ENCODE assay signal across 9 mouse cellular contexts in the genomic region with DNA sequence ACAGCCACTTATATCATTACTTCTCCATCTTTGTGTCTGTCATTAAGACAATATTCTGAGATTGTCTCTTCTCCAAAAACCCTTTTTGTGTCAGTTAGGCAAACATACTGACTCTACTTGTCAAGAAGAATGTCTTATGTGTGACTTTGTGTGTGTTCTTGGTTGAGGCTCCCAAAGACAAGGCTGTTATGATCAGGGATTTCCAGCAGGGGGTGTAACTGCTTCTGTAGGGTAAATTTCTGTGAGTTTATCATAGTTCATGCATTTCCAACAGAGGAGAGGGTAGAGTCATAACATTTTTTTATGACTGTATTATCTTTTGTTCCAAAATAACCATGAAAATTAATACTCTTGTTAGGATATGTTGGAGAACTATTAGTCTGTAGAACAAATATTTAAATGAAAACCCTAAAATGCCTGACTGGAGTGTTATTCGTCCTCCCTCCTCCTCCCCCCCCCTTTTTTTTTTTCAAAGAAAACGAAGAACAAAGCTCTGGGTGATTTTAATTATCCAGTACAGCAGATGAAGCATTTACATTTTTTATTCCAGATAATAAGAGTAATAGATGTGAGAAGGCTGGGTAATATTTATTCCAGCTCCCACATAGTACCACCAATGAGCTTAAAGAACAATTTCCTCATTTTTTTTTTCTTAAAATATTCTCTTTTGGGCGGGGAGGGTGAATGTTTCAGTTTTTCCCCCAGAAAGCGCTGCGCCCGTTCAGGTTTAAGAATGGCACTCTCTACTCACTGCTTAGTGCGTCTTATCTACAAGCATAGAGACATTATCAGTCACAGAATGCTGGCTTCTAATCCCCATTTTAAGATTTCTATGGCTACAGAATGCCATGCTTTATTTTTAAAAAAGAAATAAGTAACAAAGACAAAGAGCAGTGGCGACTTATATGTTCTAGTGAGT. TPM values are rescaled to one million over a fixed set of nuclear protein-coding genes. Genes with fewer than 3 reads are reported as not detected.
DNase-seq lines count a peak whose midpoint lies in the region; ATAC-seq lines count a peak whose summit lies in the region.
"Had no signal": no experiment of that assay in that cellular context is flagged by ENCODE, and none has a peak within 500 bp of the region (broad histone marks: within the 10 kb centered on the region; RNA-seq: fewer than 3 reads in every experiment).

No protein-coding gene starts in this region.

- no peak overlapping the region for H3K9ac ChIP-seq in hindbrain, embryonic 11.5 days (ENCODE audit: low read depth, low read length)
- H3K9ac ChIP-seq: neural tube, embryonic 13.5 days had no signal

- ATAC-seq in hindbrain, embryonic 11.5 days (ENCODE audit: low FRiP score): no peak
- ATAC-seq in CD4-positive, CD25-positive, alpha-beta regulatory T cell, adult 4 months: peak; percentile 54

- DNase-seq in hindbrain, embryonic 11.5 days (ENCODE audit: low spot score): peak; percentile 30
- no peak for DNase-seq in hindbrain, embryonic 10.5 days (ENCODE audit: low spot score)
- DNase-seq in adrenal gland, postnatal 10 days: peak; percentile 39
- DNase-seq in lung, postnatal 14 days: peak; percentile 43
- DNase-seq in layer of hippocampus, postnatal 36 days: no peak
- no peak for DNase-seq in testis, postnatal 14 days (ENCODE audit: low spot score)
- DNase-seq in gastrocnemius, postnatal 36 days: no peak

- intact Hi-C loops in gastrocnemius, postnatal 36 days (cut with DNase I): loop anchor here (5.0 to 10.0 kb wide), 4 partner anchors 54 to 1856 kb away; partner anchors contain the start of gene Prkd1

- H3K9me3 ChIP-seq in hindbrain, embryonic 11.5 days (ENCODE audit: control insufficient read depth, low read length): no peaks in the 10 kb centered on the region
- H3K9me3 ChIP-seq in hindbrain, embryonic 10.5 days: no peaks in the 10 kb centered on the region
- H3K9me3 ChIP-seq: neural tube, embryonic 13.5 days had no signal

- H3K27me3 ChIP-seq in hindbrain, embryonic 11.5 days (ENCODE audit: control insufficient read depth, insufficient read depth, low read length): no peaks in the 10 kb centered on the region
- no peaks in the 10 kb centered on the region for H3K27me3 ChIP-seq in hindbrain, embryonic 10.5 days (ENCODE audit: insufficient read depth, poor library complexity, severe bottlenecking)
- H3K27me3 ChIP-seq: neural tube, embryonic 13.5 days had no signal

- no peak overlapping the region for H3K4me3 ChIP-seq in hindbrain, embryonic 11.5 days (ENCODE audit: low read depth, low read length)
- H3K4me3 ChIP-seq in hindbrain, embryonic 10.5 days: no peak overlapping the region
- H3K4me3 ChIP-seq: neural tube, embryonic 13.5 days had no signal

- WGBS in hindbrain, embryonic 11.5 days: 85% methylated on average over 8 of the region's 8 CpGs
- 84% methylated on average over 8 of the region's 8 CpGs for WGBS in hindbrain, embryonic 10.5 days

- no peaks in the 10 kb centered on the region for H3K36me3 ChIP-seq in hindbrain, embryonic 11.5 days (ENCODE audit: control insufficient read depth, insufficient read depth, low read length)
- no peaks in the 10 kb centered on the region for H3K36me3 ChIP-seq in hindbrain, embryonic 10.5 days
- H3K36me3 ChIP-seq: neural tube, embryonic 13.5 days had no signal

- H3K4me2 ChIP-seq in hindbrain, embryonic 11.5 days (replicated peaks; ENCODE audit: low read depth, low read length): no peak overlapping the region
- H3K4me2 ChIP-seq: neural tube, embryonic 13.5 days had no signal

- no peaks in the 10 kb centered on the region for H3K4me1 ChIP-seq in hindbrain, embryonic 11.5 days (replicated peaks; ENCODE audit: control insufficient read depth, insufficient read depth, low read length)
- peaks cover 23% of the 10 kb centered on the region for H3K4me1 ChIP-seq in hindbrain, embryonic 10.5 days (replicated peaks)

- H3K27ac ChIP-seq in hindbrain, embryonic 11.5 days (ENCODE audit: low read depth, low read length): no peak overlapping the region
- H3K27ac ChIP-seq in hindbrain, embryonic 10.5 days: no peak overlapping the region
- H3K27ac ChIP-seq: neural tube, embryonic 13.5 days had no signal

RNA-seq across cellular contexts. Expression of gene Arhgap5, which starts 2.6 kb away (rescaled TPM):
- polyA plus RNA-seq in hindbrain, embryonic 11.5 days (2014; fragmentation: Nextera tagmentation; extraction: Ambion mirVana): 55.9 and 59.4 TPM in 2 replicates
- polyA plus RNA-seq in hindbrain, embryonic 10.5 days (2016; fragmentation: Nextera tagmentation; extraction: Ambion mirVana): 29.4 and 40.0 TPM in 2 replicates
- 10 to 100 TPM; 21.9 to 25.3 TPM for polyA plus RNA-seq in CD4-positive, CD25-positive, alpha-beta regulatory T cell, adult 4 months (2017; shearing (Covaris generic))
- 10 to 100 TPM; 74.0 to 80.4 TPM for total RNA-seq in adrenal gland, postnatal 10 days (2021)
- 100 to 1,000 TPM; 141 to 146 TPM for total RNA-seq in layer of hippocampus, postnatal 36 days (2021)
- total RNA-seq in gastrocnemius, postnatal 36 days (2021): 10 to 100 TPM; 30.7 to 35.3 TPM

Comparison
In these comparisons a context has a peak if more than half of its experiments do, and no peak if none do; other contexts are left out.
1. DNase-seq: peak in hindbrain, embryonic 11.5 days (single experiment), adrenal gland, postnatal 10 days (single experiment) and lung, postnatal 14 days (single experiment); none in hindbrain, embryonic 10.5 days (single experiment), layer of hippocampus, postnatal 36 days (0 of 2), testis, postnatal 14 days (single experiment) and gastrocnemius, postnatal 36 days (0 of 2).